Mouse (Mus musculus) adrenal gland, postnatal 4 days (tissue): ENCODE data around the gene Sft2d1. TPM values are rescaled to one million over a fixed set of nuclear protein-coding genes. Genes with fewer than 3 reads are reported as not detected.
"Not testable (repeated sequence)": the region's sequence is repeated elsewhere in the genome, so short reads cannot be mapped to it uniquely, and the experiment has no call there.

ENCODE experiments used
- DNase-seq, 2 experiments: peaks; one replicate each; pipeline ENCODE4 v3.0.0; 2021 to 2022; ENCODE audit warnings: low spot score in 2 of 2, mixed read lengths in 2 of 2
- long read RNA-seq, 2 experiments: library from polyadenylated mRNA; stranded (forward); transcript quantifications; one replicate each; pipeline ENCODE4 v2.0.0; 2021
- total RNA-seq, 2 experiments: library from RNA; stranded (reverse); gene quantifications; 2 replicates each; pipeline ENCODE4 v1.2.3; 2021

Gene Sft2d1
- 10 to 100 TPM; 47.7 to 49.2 TPM for total RNA-seq
- long read RNA-seq, experiment 1, transcript Sft2d1-209 (8 exons, 1,049 nt), result major isoform, 63 of 69 reads
- long read RNA-seq, experiment 1, partial matches to known transcripts, result 0 of 69 reads
- long read RNA-seq, experiment 1, other reads (novel, unspliced or antisense), result 4 of 69 reads
- long read RNA-seq, experiment 2, transcript Sft2d1-209 (8 exons, 1,049 nt), result major isoform, 45 of 50 reads
- long read RNA-seq, experiment 2, partial matches to known transcripts, result 0 of 50 reads
- long read RNA-seq, experiment 2, other reads (novel, unspliced or antisense), result 3 of 50 reads

DNA sequence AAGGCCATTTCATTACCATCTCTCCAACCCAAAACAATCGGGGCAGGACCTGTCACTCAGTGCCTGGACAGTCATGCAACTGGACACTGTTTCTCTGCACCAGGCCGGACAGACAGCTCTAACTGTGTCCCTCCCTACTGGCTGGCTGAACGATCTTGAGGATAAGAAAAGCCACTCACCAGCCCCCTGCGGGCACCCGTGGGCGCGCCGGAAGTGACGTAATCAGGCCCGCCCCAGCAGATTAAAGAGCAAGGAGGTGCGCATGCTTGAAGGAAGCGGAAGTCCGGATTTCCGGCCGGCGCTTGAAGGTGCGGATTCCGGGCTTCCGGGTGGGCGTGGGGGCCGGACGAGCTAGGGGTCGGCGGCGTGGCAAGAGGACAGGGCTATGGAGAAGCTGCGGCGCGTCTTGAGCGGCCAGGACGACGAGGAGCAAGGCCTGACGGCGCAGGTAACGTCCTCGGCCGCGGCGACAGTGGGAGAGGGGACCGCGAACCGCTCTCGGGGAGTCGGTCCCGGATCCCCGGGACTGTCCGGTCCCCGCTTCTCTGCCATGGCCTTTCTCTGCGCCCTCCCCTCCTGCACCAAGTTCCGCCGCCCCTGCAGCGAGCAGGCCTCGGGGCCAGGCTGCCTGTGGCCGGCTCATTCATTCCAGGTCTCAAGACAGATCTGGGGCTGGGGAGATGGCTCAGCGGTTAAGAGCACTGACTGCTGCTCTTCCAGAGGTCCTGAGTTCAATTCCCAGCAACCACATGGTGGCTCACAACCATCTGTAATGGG, at the start of gene Sft2d1:
TSS of gene Sft2d1 (plus strand) at position 265 of the 777 bp plus-strand sequence.
- peak; percentile 89 to 95 for DNase-seq

DNA sequence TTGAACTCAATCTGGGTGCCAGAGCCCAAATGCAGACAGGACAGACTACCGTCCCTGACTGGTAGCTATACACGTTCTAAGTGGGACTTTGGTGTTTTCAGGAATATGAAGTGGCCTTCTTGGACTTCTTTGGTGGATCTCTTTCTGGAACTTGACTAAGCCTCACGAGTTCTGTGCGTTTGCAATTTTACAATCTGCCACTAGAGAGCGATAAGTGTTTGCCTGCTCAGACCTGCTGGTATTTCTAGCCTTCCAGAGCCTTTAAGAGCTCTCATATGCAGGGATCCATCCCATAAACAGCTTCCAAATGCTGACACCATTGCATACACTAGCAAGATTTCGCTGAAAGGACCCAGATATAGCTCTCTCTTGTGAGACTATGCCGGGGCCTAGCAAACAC, 46.3 kb upstream of the Sft2d1 start:
- not testable (repeated sequence) for DNase-seq

DNA sequence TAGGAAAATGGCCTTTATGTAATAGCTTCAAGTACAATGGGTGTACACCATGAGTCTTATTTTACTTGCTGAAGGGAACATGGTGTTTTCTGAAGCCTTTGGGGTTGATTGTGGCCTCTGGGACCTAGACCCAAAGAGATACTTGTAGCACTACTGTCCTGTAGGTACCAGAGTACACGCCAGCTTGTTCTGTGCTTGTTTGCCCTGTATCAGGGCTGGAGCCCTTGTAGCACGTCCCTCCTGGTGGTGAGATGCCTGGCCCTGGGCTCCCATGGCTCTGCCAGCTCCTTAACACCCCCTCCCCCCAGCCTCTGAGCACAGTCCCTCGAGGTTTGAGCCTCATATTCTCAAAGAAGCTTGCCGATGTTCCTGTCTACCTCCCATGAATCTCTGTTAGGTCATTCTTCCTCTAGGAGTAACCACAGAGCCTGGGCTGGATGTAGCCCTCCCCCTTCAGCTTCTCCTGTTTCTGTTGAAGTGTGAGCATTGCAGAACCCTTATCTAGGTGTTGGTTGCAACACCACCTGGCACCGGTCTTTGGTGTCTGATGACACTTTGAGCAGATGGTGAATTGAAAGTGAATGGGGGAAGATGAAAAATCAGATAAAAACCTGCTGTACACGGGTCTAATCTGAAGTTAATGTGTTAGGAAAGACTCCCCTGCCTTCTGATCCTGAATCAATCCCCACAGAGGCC, 38.7 kb upstream of the Sft2d1 start:
- no peak for DNase-seq

DNA sequence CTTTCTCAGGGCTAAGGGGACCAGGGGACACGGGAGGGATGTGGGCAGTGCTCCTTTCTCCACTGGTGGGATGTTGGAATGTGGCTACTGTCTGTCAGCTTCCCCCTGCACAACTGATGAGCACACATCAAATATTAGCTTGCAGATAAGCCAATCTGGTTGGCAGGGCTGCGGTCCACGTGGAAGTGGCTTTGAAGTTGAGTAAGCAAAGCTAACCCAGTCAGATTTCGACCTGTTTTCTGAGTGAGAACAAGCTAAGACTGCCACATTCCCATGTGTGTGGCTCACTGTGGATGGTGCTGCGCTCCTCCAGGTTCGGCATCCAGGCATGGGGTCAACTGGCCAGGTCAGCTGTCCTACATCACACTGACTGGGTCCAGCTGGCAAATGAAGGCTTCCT, 38.0 kb upstream of the Sft2d1 start:
- no peak for DNase-seq

GRCm38 (mm10) chr17:8276071-8276470, 34.8 kb upstream of the Sft2d1 start:
- DNase-seq, result no peak

DNA sequence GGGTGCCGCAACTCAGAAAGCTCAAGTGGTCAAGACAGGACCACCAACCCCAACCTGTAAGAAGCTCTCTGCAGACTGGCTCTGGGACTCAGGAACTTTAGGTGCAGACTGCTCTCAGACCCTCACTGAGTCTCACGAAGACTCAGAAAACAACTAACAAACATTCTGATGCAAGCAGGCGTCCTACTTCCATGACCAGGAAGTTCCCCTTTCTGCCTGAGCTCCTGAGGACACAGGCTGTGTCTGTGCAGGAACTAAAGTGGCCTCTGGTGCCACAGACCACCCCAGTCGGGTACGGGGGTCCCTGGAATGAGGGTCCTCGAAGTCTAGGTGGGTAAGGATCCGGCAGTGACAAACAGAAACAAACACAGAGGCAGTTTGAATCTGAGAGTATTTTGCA, 34.2 kb upstream of the Sft2d1 start:
- no peak for DNase-seq

GRCm38 (mm10) chr17:8277266-8277665, 33.6 kb upstream of the Sft2d1 start:
- DNase-seq, result no peak

- no peak for DNase-seq
Measured at GRCm38 (mm10) chr17:8278356-8278755, 32.5 kb upstream of the Sft2d1 start.

GRCm38 (mm10) chr17:8282821-8283525, 27.9 kb upstream of the Sft2d1 start, which contains the start of gene Mpc1:
Gene Mpc1, plus strand, starts transcription at chr17:8282904.
- DNase-seq, result peak; percentile 31 to 47

DNA sequence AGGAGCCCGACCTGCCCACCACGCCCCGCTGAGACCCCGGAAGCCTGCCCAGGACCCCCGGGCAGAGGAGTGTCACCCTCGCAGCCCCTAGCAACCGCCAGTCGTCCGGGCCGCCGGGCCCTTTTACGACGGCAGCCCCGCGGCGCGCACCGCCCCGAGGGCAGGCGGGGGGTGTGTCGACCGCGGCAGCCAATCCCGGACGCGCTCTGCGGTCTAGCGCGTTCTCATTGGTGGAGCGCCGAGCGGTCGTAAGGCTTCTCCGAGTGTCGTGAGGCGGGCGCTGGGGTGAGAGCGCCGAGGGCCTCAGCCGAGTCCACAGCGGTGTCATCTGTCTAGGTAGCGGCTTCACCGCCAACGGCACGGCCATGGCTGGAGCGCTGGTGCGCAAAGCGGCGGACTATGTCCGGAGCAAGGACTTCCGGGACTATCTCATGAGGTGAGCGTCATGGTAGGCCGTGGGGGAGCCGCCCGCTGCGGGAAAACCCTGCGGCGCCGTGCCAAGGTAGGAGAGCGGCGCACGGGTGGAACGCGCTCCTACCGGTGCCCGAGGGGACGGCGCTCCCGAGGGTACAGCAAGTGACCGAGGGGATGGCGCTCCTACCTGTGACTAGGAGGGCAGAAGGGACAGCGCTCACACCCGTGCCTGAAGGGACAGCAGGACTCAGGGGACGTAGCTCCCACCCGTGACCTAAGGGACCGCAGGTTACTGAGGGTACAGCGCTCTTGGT, 27.2 kb upstream of the Sft2d1 start:
- peak; percentile 86 to 87 for DNase-seq

- DNase-seq, result peak in 1 of 2 experiments; percentile 17
Measured at GRCm38 (mm10) chr17:8284254-8284661, 26.6 kb upstream of the Sft2d1 start.

DNA sequence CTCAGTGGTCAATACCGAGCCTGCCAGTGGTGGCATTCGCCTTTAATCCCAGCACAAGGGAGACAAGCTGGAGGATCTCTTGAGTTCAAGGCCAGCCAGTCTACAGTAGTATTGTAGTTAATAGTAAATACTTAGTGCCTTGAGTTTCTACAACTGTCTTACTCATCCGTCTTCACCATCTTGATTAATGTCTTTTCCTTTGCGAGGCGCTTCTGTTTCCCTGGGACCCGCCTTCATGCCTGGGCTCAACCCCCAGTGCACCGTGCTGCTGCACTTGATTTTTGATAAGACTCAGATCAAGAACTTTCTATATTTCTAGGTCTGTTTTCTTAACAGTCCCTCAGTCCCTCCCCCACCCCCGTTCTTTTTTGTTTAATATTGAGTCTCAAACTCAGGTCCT, 25.8 kb upstream of the Sft2d1 start:
- DNase-seq, result no peak

- DNase-seq, result no peak
Measured at GRCm38 (mm10) chr17:8286987-8287386, 23.9 kb upstream of the Sft2d1 start.

DNA sequence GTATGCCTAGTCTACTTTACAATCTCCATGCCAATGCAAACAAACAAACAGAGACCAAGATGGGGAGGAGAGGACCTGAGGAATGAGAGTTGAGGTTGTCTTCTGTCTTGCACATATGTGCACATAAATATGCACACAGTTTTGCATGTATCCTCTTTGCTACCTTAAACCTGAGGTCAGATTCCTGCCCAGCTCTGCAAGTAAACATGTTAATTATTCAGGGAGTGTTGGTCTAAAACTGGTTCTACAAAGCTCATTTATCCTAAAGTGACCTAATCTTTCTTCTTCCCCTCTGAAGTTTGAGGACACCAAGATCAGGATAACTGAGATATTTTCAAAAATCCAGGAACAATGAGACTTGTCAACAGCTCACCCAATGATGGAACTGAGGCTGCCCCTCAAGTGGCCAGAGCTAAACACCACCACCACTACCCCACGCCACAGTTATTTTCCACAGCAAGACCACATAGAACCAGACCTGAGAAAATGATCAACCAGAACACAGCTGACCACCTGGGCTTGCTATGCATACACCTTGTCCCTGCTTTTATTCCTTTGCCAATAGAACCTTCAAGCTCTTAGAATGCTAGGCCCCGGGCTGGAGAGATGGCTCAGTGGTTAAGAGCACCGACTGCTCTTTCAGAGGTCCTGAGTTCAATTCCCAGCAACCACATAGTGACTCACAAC, 20.8 kb upstream of the Sft2d1 start:
- no peak for DNase-seq

GRCm38 (mm10) chr17:8290736-8291135, 20.2 kb upstream of the Sft2d1 start:
- no peak for DNase-seq

DNA sequence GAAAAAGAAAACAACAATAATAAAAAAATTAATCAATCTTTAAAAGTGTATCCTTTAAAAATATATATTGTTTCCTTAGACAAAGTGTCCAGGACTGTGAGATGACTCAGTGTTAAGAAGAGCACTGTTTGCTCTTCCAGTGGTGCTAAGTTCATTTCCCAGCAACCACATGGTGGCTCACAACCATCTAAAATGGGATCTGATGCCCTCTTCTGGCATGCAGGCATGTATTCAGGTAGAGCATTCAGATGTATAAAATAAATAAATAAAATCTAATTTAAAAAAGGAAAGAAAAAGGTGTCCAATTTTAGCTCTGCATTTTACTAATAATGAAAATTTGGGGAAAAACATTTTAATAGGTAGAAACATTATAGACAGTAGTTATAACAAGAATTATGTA, 15.1 kb upstream of the Sft2d1 start:
- DNase-seq, result no peak

DNA sequence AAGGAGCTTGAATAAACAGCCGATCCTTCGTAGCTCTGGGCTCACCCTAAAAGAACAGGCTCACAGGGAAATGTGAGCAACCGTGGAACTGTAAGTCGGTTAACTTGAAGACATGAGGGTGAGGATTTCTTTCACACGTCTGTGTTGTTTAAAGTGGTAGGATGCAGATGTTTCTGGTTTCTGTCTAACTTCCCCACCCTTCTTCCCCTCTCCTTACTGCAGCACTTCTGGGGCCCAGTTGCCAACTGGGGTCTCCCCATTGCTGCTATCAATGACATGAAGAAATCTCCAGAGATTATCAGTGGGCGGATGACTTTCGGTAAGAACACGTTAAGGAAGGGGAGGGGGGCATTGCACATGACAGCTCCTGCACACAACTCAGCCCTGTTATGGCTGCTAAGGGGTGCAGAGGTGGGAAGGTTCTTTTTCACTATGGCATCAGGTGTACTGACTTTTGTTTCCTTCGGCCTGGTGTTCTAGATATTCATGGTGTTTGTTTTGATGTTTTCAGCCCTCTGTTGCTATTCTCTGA, 14.5 kb upstream of the Sft2d1 start:
- no peak for DNase-seq

GRCm38 (mm10) chr17:8297746-8298145, 13.2 kb upstream of the Sft2d1 start:
- DNase-seq, result no peak

DNA sequence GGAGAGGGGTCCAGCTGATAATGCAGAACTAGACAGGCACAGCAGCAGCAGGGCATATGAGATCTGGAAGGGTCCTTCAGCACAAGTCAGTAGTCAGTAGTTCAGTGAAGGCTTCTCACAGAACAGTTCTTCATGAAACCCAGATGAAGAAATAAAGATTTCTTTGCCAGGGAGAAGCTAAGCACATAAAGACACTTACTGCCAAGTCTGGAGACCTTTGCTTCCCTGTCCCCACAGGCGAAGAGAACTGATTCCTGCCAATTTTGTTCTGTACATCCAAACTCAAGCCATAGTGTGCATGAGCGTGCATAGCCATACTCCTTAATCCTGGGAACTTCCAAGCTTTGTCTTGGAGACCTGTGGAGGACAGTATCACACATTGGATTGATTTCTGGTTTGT, 12.6 kb upstream of the Sft2d1 start:
- no peak for DNase-seq

- no peak for DNase-seq
Measured at GRCm38 (mm10) chr17:8299524-8299923, 11.4 kb upstream of the Sft2d1 start.
